Mouse (Mus musculus) large intestine, adult 2 months (tissue): ENCODE measurements around the gene Mrps23. TPM values are rescaled to one million over a fixed set of nuclear protein-coding genes. Genes with fewer than 3 reads are reported as not detected.
A peak's percentile ranks its signal among the peaks of the same experiment; 100 is the strongest.
"Not testable (repeated sequence)": the region's sequence is repeated elsewhere in the genome, so short reads cannot be mapped to it uniquely, and the experiment has no call there.

Source experiments
- DNase-seq: peaks from one replicate; pipeline ENCODE4 v3.0.0-alpha.2; 2012; ENCODE audit warnings: low read depth, low spot score
- WGBS: fragments of 180-500 bp; shearing (Covaris S2); methylation state at CpG from one replicate; pipeline ENCODE4 v1.1.7; 2018; 5-methylcytosine and 5-hydroxymethylcytosine counted together
- polyA plus RNA-seq: library from polyadenylated mRNA; depleted of rRNA; stranded (reverse); fragments of >200 nt; gene quantifications from 2 replicates; pipeline ENCODE4 v1.2.3, GENCODE M21; 2012

Gene Mrps23
- polyA plus RNA-seq, 1 experiment: 40.8 TPM

- 68% methylated on average over 2 of the region's 2 CpGs for WGBS
These were observed 2.1 kb upstream of the Mrps23 start for GRCm38 (mm10) chr11:88202077-88202476.

GRCm38 (mm10) chr11:88204593-88205368 lies 593 bp downstream of the Mrps23 start:
- 20% methylated on average over 30 of the region's 30 CpGs for WGBS
- no peak for DNase-seq

More at GRCm38 (mm10) chr11:88202077-88202476, 2.1 kb upstream of the Mrps23 start:
- DNase-seq: no peak

- not testable (repeated sequence) for DNase-seq
- WGBS: 63% methylated on average over 8 of the region's 8 CpGs
These were observed 2.4 kb downstream of the Mrps23 start for GRCm38 (mm10) chr11:88206576-88206975.

GRCm38 (mm10) chr11:88207697-88208096 lies 3.5 kb downstream of the Mrps23 start:
- 97% methylated on average over 2 of the region's 2 CpGs for WGBS
- no peak for DNase-seq

GRCm38 (mm10) chr11:88211824-88212582 lies 7.8 kb downstream of the Mrps23 start:
- DNase-seq: no peak
- WGBS: 77% methylated on average over 5 of the region's 5 CpGs

- 16% methylated on average over 6 of the region's 6 CpGs for WGBS
- no peak for DNase-seq
These were observed 9.6 kb downstream of the Mrps23 start for GRCm38 (mm10) chr11:88213757-88214156.

GRCm38 (mm10) chr11:88214881-88215831 lies 11.0 kb downstream of the Mrps23 start:
- no peak for DNase-seq
- WGBS: 77% methylated on average over 21 of the region's 21 CpGs

GRCm38 (mm10) chr11:88216231-88216685 lies 12.1 kb downstream of the Mrps23 start:
- 28% methylated on average over 10 of the region's 10 CpGs for WGBS
- DNase-seq: no peak

- WGBS: 78% methylated on average over 6 of the region's 6 CpGs
- no peak for DNase-seq
These were observed 14.0 kb downstream of the Mrps23 start for GRCm38 (mm10) chr11:88218155-88218554.

- DNase-seq: no peak
- WGBS: 68% methylated on average over 7 of the region's 7 CpGs
These were observed 14.4 kb downstream of the Mrps23 start for GRCm38 (mm10) chr11:88218586-88218985.

- WGBS: 89% methylated on average over 15 of the region's 15 CpGs
- DNase-seq: no peak
These were observed 17.8 kb downstream of the Mrps23 start for GRCm38 (mm10) chr11:88221929-88222475.

- 86% methylated on average over 17 of the region's 17 CpGs for whole genome bisulfite sequencing
These were observed 23.1 kb downstream of the Mrps23 start for GRCm38 (mm10) chr11:88227001-88227957.

GRCm38 (mm10) chr11:88231213-88231790 lies 27.1 kb downstream of the Mrps23 start:
- WGBS: 76% methylated on average over 4 of the region's 4 CpGs
- DNase-seq: no peak

More at GRCm38 (mm10) chr11:88227001-88227957, 23.1 kb downstream of the Mrps23 start:
- DNase-seq: no peak

- DNase-seq: no peak
These were observed 29.6 kb downstream of the Mrps23 start for GRCm38 (mm10) chr11:88233528-88234427.

GRCm38 (mm10) chr11:88234789-88235188 lies 30.6 kb downstream of the Mrps23 start:
- DNase-seq: no peak
- WGBS: 35% methylated on average over 4 of the region's 4 CpGs

More at GRCm38 (mm10) chr11:88233528-88234427, 29.6 kb downstream of the Mrps23 start:
- 65% methylated on average over 17 of the region's 17 CpGs for WGBS

- WGBS: 6% methylated on average over 23 of the region's 23 CpGs
- DNase-seq: peak; percentile 39
These were observed 31.3 kb downstream of the Mrps23 start for GRCm38 (mm10) chr11:88235221-88236203.
